Mouse (Mus musculus): ENCODE data around the gene Samhd1. TPM values are rescaled to one million over a fixed set of nuclear protein-coding genes. Genes with fewer than 3 reads are reported as not detected.
"Not testable (repeated sequence)": the region's sequence is repeated elsewhere in the genome, so short reads cannot be mapped to it uniquely, and the experiment has no call there.

The Samhd1 gene
- total and polyA plus RNA-seq, 2 experiments = 12.0 to 26.9 TPM

- no peak for DNase-seq (ENCODE audit: extremely low read depth, low read depth, low spot score)
- no peaks in the 10 kb centered on the region for H3K79me2 ChIP-seq (ENCODE audit: control insufficient read depth, insufficient read depth, low read length)
- WGBS = 84% methylated on average over 6 of the region's 6 CpGs
- peaks cover 4% of the 10 kb centered on the region; the same call in 1 of the 2 replicates for H3K36me3 ChIP-seq (ENCODE audit: control insufficient read depth, insufficient read depth, low read length)
- TF ChIP-seq POLR2A (IDR thresholded peaks at IDR 0.05; ENCODE audit: extremely low read depth, insufficient read depth, low read length) = no peak
- TF ChIP-seq CTCF (IDR thresholded peaks at IDR 0.05; ENCODE audit: low read depth, low read length) = no peak
- H3K27ac ChIP-seq (replicated peaks; ENCODE audit: insufficient read depth, low read depth, low read length) = no peak overlapping the region
- no peak overlapping the region for H3K4me3 ChIP-seq (ENCODE audit: insufficient read depth, low read depth, low read length)
- H3K27me3 ChIP-seq (ENCODE audit: control insufficient read depth, insufficient read depth, low read length) = no peaks in the 10 kb centered on the region
- H3K9ac ChIP-seq (ENCODE audit: low read depth, low read length) = no peak overlapping the region
- H3K4me1 ChIP-seq (ENCODE audit: control insufficient read depth, insufficient read depth, low read length) = no peaks in the 10 kb centered on the region
These were observed 35.6 kb upstream of the Samhd1 start for GRCm38 (mm10) chr2:157170626-157171025.

- H3K79me2 ChIP-seq (ENCODE audit: control insufficient read depth, insufficient read depth, low read length) = no peaks in the 10 kb centered on the region
- peaks cover 2% of the 10 kb centered on the region; the same call in 1 of the 2 replicates for H3K36me3 ChIP-seq (ENCODE audit: control insufficient read depth, insufficient read depth, low read length)
- no peak for DNase-seq (ENCODE audit: extremely low read depth, low read depth, low spot score)
- no peaks in the 10 kb centered on the region for H3K4me1 ChIP-seq (ENCODE audit: control insufficient read depth, insufficient read depth, low read length)
- no peak overlapping the region for H3K4me3 ChIP-seq (ENCODE audit: insufficient read depth, low read depth, low read length)
- H3K27ac ChIP-seq (replicated peaks; ENCODE audit: insufficient read depth, low read depth, low read length) = no peak overlapping the region
- 74% methylated on average over 5 of the region's 5 CpGs for WGBS
- no peak overlapping the region for H3K9ac ChIP-seq (ENCODE audit: low read depth, low read length)
- TF ChIP-seq CTCF (IDR thresholded peaks at IDR 0.05; ENCODE audit: low read depth, low read length) (no peak), POLR2A (IDR thresholded peaks at IDR 0.05; ENCODE audit: extremely low read depth, insufficient read depth, low read length) (no peak)
- H3K27me3 ChIP-seq (ENCODE audit: control insufficient read depth, insufficient read depth, low read length) = no peaks in the 10 kb centered on the region
These were observed 35.1 kb upstream of the Samhd1 start for GRCm38 (mm10) chr2:157170166-157170565.

GRCm38 (mm10) chr2:157166371-157167080 is 31.5 kb upstream of the Samhd1 start:
- H3K4me1 ChIP-seq (ENCODE audit: control insufficient read depth, insufficient read depth, low read length) = no peaks in the 10 kb centered on the region
- WGBS = 94% methylated on average over 12 of the region's 12 CpGs

GRCm38 (mm10) chr2:157165312-157166224 is 30.5 kb upstream of the Samhd1 start:
- H3K27ac ChIP-seq (replicated peaks; ENCODE audit: insufficient read depth, low read depth, low read length); H3K4me3 ChIP-seq (ENCODE audit: insufficient read depth, low read depth, low read length); H3K9ac ChIP-seq (ENCODE audit: low read depth, low read length); H3K4me1 ChIP-seq (ENCODE audit: control insufficient read depth, insufficient read depth, low read length); H3K79me2 ChIP-seq (ENCODE audit: control insufficient read depth, insufficient read depth, low read length); DNase-seq (ENCODE audit: extremely low read depth, low read depth, low spot score); H3K27me3 ChIP-seq (ENCODE audit: control insufficient read depth, insufficient read depth, low read length); H3K36me3 ChIP-seq (ENCODE audit: control insufficient read depth, insufficient read depth, low read length): not testable (repeated sequence)

More at GRCm38 (mm10) chr2:157166371-157167080, 31.5 kb upstream of the Samhd1 start:
- Histone ChIP-seq H3K36me3 (ENCODE audit: control insufficient read depth, insufficient read depth, low read length) (no peaks in the 10 kb centered on the region), H3K27ac (replicated peaks; ENCODE audit: insufficient read depth, low read depth, low read length) (no peak overlapping the region), H3K79me2 (ENCODE audit: control insufficient read depth, insufficient read depth, low read length) (no peaks in the 10 kb centered on the region), H3K9ac (ENCODE audit: low read depth, low read length) (no peak overlapping the region), H3K4me3 (ENCODE audit: insufficient read depth, low read depth, low read length) (no peak overlapping the region), H3K27me3 (ENCODE audit: control insufficient read depth, insufficient read depth, low read length) (no peaks in the 10 kb centered on the region)
- no peak for DNase-seq (ENCODE audit: extremely low read depth, low read depth, low spot score)
- no peak for TF ChIP-seq POLR2A (IDR thresholded peaks at IDR 0.05; ENCODE audit: extremely low read depth, insufficient read depth, low read length)
- no peak for TF ChIP-seq CTCF (IDR thresholded peaks at IDR 0.05; ENCODE audit: low read depth, low read length)

- no peak overlapping the region for H3K4me3 ChIP-seq (ENCODE audit: insufficient read depth, low read depth, low read length)
- WGBS = 97% methylated on average over 2 of the region's 2 CpGs
- H3K9ac ChIP-seq (ENCODE audit: low read depth, low read length) = no peak overlapping the region
- H3K4me1 ChIP-seq (ENCODE audit: control insufficient read depth, insufficient read depth, low read length) = no peaks in the 10 kb centered on the region
- TF ChIP-seq POLR2A (IDR thresholded peaks at IDR 0.05; ENCODE audit: extremely low read depth, insufficient read depth, low read length) = no peak
- H3K36me3 ChIP-seq (ENCODE audit: control insufficient read depth, insufficient read depth, low read length) = no peaks in the 10 kb centered on the region
- no peak overlapping the region for H3K27ac ChIP-seq (replicated peaks; ENCODE audit: insufficient read depth, low read depth, low read length)
- DNase-seq (ENCODE audit: extremely low read depth, low read depth, low spot score) = no peak
- no peaks in the 10 kb centered on the region for H3K79me2 ChIP-seq (ENCODE audit: control insufficient read depth, insufficient read depth, low read length)
- no peaks in the 10 kb centered on the region for H3K27me3 ChIP-seq (ENCODE audit: control insufficient read depth, insufficient read depth, low read length)
These were observed 29.0 kb upstream of the Samhd1 start for GRCm38 (mm10) chr2:157164101-157164500.

GRCm38 (mm10) chr2:157156079-157156478 is 21.0 kb upstream of the Samhd1 start:
- Histone ChIP-seq H3K79me2 (ENCODE audit: control insufficient read depth, insufficient read depth, low read length) (no peaks in the 10 kb centered on the region), H3K36me3 (ENCODE audit: control insufficient read depth, insufficient read depth, low read length) (no peaks in the 10 kb centered on the region), H3K4me3 (ENCODE audit: insufficient read depth, low read depth, low read length) (no peak overlapping the region), H3K27me3 (ENCODE audit: control insufficient read depth, insufficient read depth, low read length) (no peaks in the 10 kb centered on the region), H3K9ac (ENCODE audit: low read depth, low read length) (no peak overlapping the region), H3K27ac (replicated peaks; ENCODE audit: insufficient read depth, low read depth, low read length) (no peak overlapping the region), H3K4me1 (ENCODE audit: control insufficient read depth, insufficient read depth, low read length) (no peaks in the 10 kb centered on the region)
- 89% methylated on average over 1 of the region's 1 CpGs for WGBS
- no peak for DNase-seq (ENCODE audit: extremely low read depth, low read depth, low spot score)
- TF ChIP-seq CTCF (IDR thresholded peaks at IDR 0.05; ENCODE audit: low read depth, low read length) = no peak
- no peak for TF ChIP-seq POLR2A (IDR thresholded peaks at IDR 0.05; ENCODE audit: extremely low read depth, insufficient read depth, low read length)
